Mouse (Mus musculus) heart, embryonic 13.5 days (tissue): ENCODE measurements around the gene Grid1. TPM values are rescaled to one million over a fixed set of nuclear protein-coding genes. Genes with fewer than 3 reads are reported as not detected.

ENCODE experiments used
- ATAC-seq: fragments of 200-750 bp; cut with Nextera tagmentation; 2 replicates; pipeline ENCODE4 v1.8.0; 2017; ENCODE audit warnings: moderate TSS enrichment; ENCODE audit not compliant: insufficient number of reproducible peaks, low FRiP score, low TSS enrichment; ENCODE audit errors: extremely low read depth
- H3K27ac ChIP-seq: fragments of 300-500 bp; sonication (generic); replicated peaks from 2 replicates; pipeline ENCODE4 v1.5.1; 2015; ENCODE audit warnings: moderate library complexity, mild to moderate bottlenecking, inconsistent platforms
- H3K27me3 ChIP-seq: fragments of 300-500 bp; sonication (generic); replicated peaks from 2 replicates; pipeline ENCODE4 v1.6.1; 2015; ENCODE audit warnings: mild to moderate bottlenecking, inconsistent platforms
- H3K36me3 ChIP-seq: fragments of 300-500 bp; sonication (generic); 2 replicates; pipeline ENCODE4 v1.6.1; 2015; ENCODE audit warnings: mild to moderate bottlenecking, inconsistent platforms
- H3K4me1 ChIP-seq: fragments of 300-500 bp; sonication (generic); 2 replicates; pipeline ENCODE4 v1.6.1; 2015; ENCODE audit warnings: inconsistent platforms
- H3K4me2 ChIP-seq: fragments of 300-500 bp; sonication (generic); 2 replicates; pipeline ENCODE4 v1.6.1; 2015; ENCODE audit warnings: inconsistent platforms, mild to moderate bottlenecking, moderate library complexity
- H3K4me3 ChIP-seq: fragments of 300-500 bp; sonication (generic); 2 replicates; pipeline ENCODE4 v1.5.1; 2015; ENCODE audit warnings: moderate library complexity, mild to moderate bottlenecking, inconsistent platforms
- H3K9ac ChIP-seq: fragments of 300-500 bp; sonication (generic); 2 replicates; pipeline ENCODE4 v1.6.1; 2015; ENCODE audit warnings: inconsistent platforms, mild to moderate bottlenecking, moderate library complexity
- H3K9me3 ChIP-seq: fragments of 300-500 bp; sonication (generic); 2 replicates; pipeline ENCODE4 v1.6.1; 2016; ENCODE audit warnings: inconsistent platforms
- WGBS: fragments of 180-500 bp; shearing (Covaris S2); methylation state at CpG from one replicate; pipeline ENCODE4 v1.1.7; 2015; ENCODE audit warnings: mixed read lengths; 5-methylcytosine and 5-hydroxymethylcytosine counted together
- polyA plus RNA-seq: library from polyadenylated mRNA; unstranded; fragments of >200 nt; fragmentation: Nextera tagmentation; extraction: Ambion mirVana; gene quantifications from 2 replicates; pipeline ENCODE4 v1.2.1, GENCODE M21; 2015

Gene Grid1
- polyA plus RNA-seq, 1 experiment from 2014 or later: 0.55 TPM

GRCm38 (mm10) chr14:35356011-35356410, 536.1 kb downstream of the Grid1 start:
- Histone ChIP-seq H3K27ac (no peak overlapping the region), H3K9ac (no peak overlapping the region)

GRCm38 (mm10) chr14:35356480-35357085, 536.7 kb downstream of the Grid1 start:
- Histone ChIP-seq H3K4me3 (no peak overlapping the region), H3K9ac (no peak overlapping the region), H3K36me3 (no peaks in the 10 kb centered on the region), H3K27me3 (no peaks in the 10 kb centered on the region), H3K4me2 (no peak overlapping the region), H3K27ac (no peak overlapping the region), H3K9me3 (no peaks in the 10 kb centered on the region), H3K4me1 (no peaks in the 10 kb centered on the region)
- ATAC-seq: no peak
- 75% methylated on average over 6 of the region's 6 CpGs for WGBS

More at GRCm38 (mm10) chr14:35356011-35356410, 536.1 kb downstream of the Grid1 start:
- Histone ChIP-seq H3K4me3 (no peak overlapping the region), H3K27me3 (no peaks in the 10 kb centered on the region), H3K36me3 (no peaks in the 10 kb centered on the region), H3K4me2 (no peak overlapping the region), H3K4me1 (no peaks in the 10 kb centered on the region), H3K9me3 (no peaks in the 10 kb centered on the region)
- 56% methylated on average over 3 of the region's 3 CpGs for WGBS
- ATAC-seq: no peak

GRCm38 (mm10) chr14:35358136-35358821, 538.4 kb downstream of the Grid1 start:
- Histone ChIP-seq H3K9ac (no peak overlapping the region), H3K27me3 (no peaks in the 10 kb centered on the region), H3K27ac (no peak overlapping the region), H3K4me2 (no peak overlapping the region), H3K4me3 (no peak overlapping the region), H3K9me3 (no peaks in the 10 kb centered on the region), H3K4me1 (no peaks in the 10 kb centered on the region), H3K36me3 (no peaks in the 10 kb centered on the region)
- ATAC-seq: no peak
- WGBS: 48% methylated on average over 7 of the region's 7 CpGs

GRCm38 (mm10) chr14:35365177-35365944, 545.5 kb downstream of the Grid1 start:
- Histone ChIP-seq H3K9ac (no peak overlapping the region), H3K36me3 (no peaks in the 10 kb centered on the region), H3K4me3 (no peak overlapping the region), H3K4me2 (no peak overlapping the region), H3K27me3 (no peaks in the 10 kb centered on the region), H3K4me1 (no peaks in the 10 kb centered on the region), H3K27ac (no peak overlapping the region), H3K9me3 (no peaks in the 10 kb centered on the region)
- ATAC-seq: no peak
- WGBS: 65% methylated on average over 8 of the region's 8 CpGs

- WGBS: 76% methylated on average over 3 of the region's 3 CpGs
- Histone ChIP-seq H3K36me3 (no peaks in the 10 kb centered on the region), H3K4me2 (no peak overlapping the region), H3K9me3 (0 out of 2 replicates have a peak, but pooled peaks cover 8% of the 10 kb centered on the region), H3K4me1 (no peaks in the 10 kb centered on the region), H3K4me3 (no peak overlapping the region), H3K27me3 (no peaks in the 10 kb centered on the region), H3K9ac (no peak overlapping the region), H3K27ac (no peak overlapping the region)
- no peak for ATAC-seq
Measured at GRCm38 (mm10) chr14:35374374-35374773, 554.5 kb downstream of the Grid1 start.

GRCm38 (mm10) chr14:35393591-35393990, 573.7 kb downstream of the Grid1 start:
- Histone ChIP-seq H3K9ac (no peak overlapping the region), H3K9me3 (no peaks in the 10 kb centered on the region), H3K4me3 (no peak overlapping the region), H3K4me2 (no peak overlapping the region), H3K27ac (no peak overlapping the region), H3K27me3 (no peaks in the 10 kb centered on the region), H3K4me1 (no peaks in the 10 kb centered on the region), H3K36me3 (no peaks in the 10 kb centered on the region)
- no peak for ATAC-seq
- 68% methylated on average over 4 of the region's 4 CpGs for WGBS

- Histone ChIP-seq H3K9me3 (no peaks in the 10 kb centered on the region), H3K4me3 (no peak overlapping the region), H3K9ac (no peak overlapping the region), H3K4me2 (no peak overlapping the region), H3K4me1 (no peaks in the 10 kb centered on the region), H3K27ac (no peak overlapping the region), H3K36me3 (no peaks in the 10 kb centered on the region), H3K27me3 (no peaks in the 10 kb centered on the region)
- 70% methylated on average over 3 of the region's 3 CpGs for whole genome bisulfite sequencing
- no peak for ATAC-seq
Measured at GRCm38 (mm10) chr14:35404249-35404908, 584.5 kb downstream of the Grid1 start.

- Histone ChIP-seq H3K9me3 (no peaks in the 10 kb centered on the region), H3K27me3 (no peaks in the 10 kb centered on the region), H3K4me1 (no peaks in the 10 kb centered on the region), H3K4me3 (no peak overlapping the region), H3K9ac (no peak overlapping the region), H3K36me3 (no peaks in the 10 kb centered on the region), H3K4me2 (no peak overlapping the region), H3K27ac (no peak overlapping the region)
- WGBS: 73% methylated on average over 2 of the region's 2 CpGs
- no peak for ATAC-seq
Measured at GRCm38 (mm10) chr14:35430259-35430658, 610.4 kb downstream of the Grid1 start.

- ATAC-seq: no peak
- Histone ChIP-seq H3K36me3 (no peaks in the 10 kb centered on the region), H3K27me3 (no peaks in the 10 kb centered on the region), H3K4me2 (no peak overlapping the region), H3K4me1 (no peaks in the 10 kb centered on the region), H3K9me3 (no peaks in the 10 kb centered on the region), H3K4me3 (no peak overlapping the region), H3K27ac (no peak overlapping the region), H3K9ac (no peak overlapping the region)
- WGBS: 79% methylated on average over 7 of the region's 7 CpGs
Measured at GRCm38 (mm10) chr14:35453702-35454101, 633.8 kb downstream of the Grid1 start.

GRCm38 (mm10) chr14:35468254-35468653, 648.3 kb downstream of the Grid1 start:
- ATAC-seq: no peak
- Histone ChIP-seq H3K9ac (no peak overlapping the region), H3K4me1 (no peaks in the 10 kb centered on the region), H3K36me3 (no peaks in the 10 kb centered on the region), H3K4me2 (no peak overlapping the region), H3K27ac (no peak overlapping the region), H3K9me3 (no peaks in the 10 kb centered on the region), H3K4me3 (no peak overlapping the region), H3K27me3 (no peaks in the 10 kb centered on the region)
- WGBS: 71% methylated on average over 6 of the region's 6 CpGs

GRCm38 (mm10) chr14:35486017-35486416, 666.1 kb downstream of the Grid1 start:
- no peak overlapping the region for H3K4me2 ChIP-seq
- no peak overlapping the region for H3K9ac ChIP-seq
- ATAC-seq: no peak
- H3K27ac ChIP-seq: no peak overlapping the region
- no peaks in the 10 kb centered on the region for H3K9me3 ChIP-seq
- no peak overlapping the region for H3K4me3 ChIP-seq
- no peaks in the 10 kb centered on the region for H3K36me3 ChIP-seq
- 62% methylated on average over 2 of the region's 2 CpGs for WGBS
- no peaks in the 10 kb centered on the region for H3K4me1 ChIP-seq
- H3K27me3 ChIP-seq: no peaks in the 10 kb centered on the region
